Mouse (Mus musculus) limb, embryonic 11.5 days (tissue): Measurements from ENCODE around the gene Arl3. TPM values are rescaled to one million over a fixed set of nuclear protein-coding genes. Genes with fewer than 3 reads are reported as not detected.
A peak's percentile ranks its signal among the peaks of the same experiment; 100 is the strongest.

ENCODE experiments used
- ATAC-seq: fragments of 200-750 bp; cut with Nextera tagmentation; 2 replicates; pipeline ENCODE4 v1.8.0; 2017; ENCODE audit warnings: low read depth; ENCODE audit not compliant: insufficient number of reproducible peaks, low FRiP score, low TSS enrichment
- DNase-seq: peaks from one replicate; pipeline ENCODE4 v3.0.0-alpha.2; 2015; ENCODE audit warnings: low spot score
- H3K27ac ChIP-seq: fragments of 300-500 bp; sonication (generic); replicated peaks from 2 replicates; pipeline ENCODE4 v1.5.1; 2014; ENCODE audit warnings: low read depth, mild to moderate bottlenecking, low read length
- H3K27me3 ChIP-seq: fragments of 300-500 bp; sonication (generic); 2 replicates; pipeline ENCODE4 v1.6.1; 2014; ENCODE audit warnings: mild to moderate bottlenecking, low read length, mixed read lengths; ENCODE audit not compliant: control insufficient read depth, insufficient read depth
- H3K36me3 ChIP-seq: fragments of 300-500 bp; sonication (generic); 2 replicates; pipeline ENCODE4 v1.6.1; 2014; ENCODE audit warnings: mild to moderate bottlenecking, low read length, moderate library complexity, mixed read lengths; ENCODE audit not compliant: control insufficient read depth, insufficient read depth
- H3K4me1 ChIP-seq: fragments of 300-500 bp; sonication (generic); 2 replicates; pipeline ENCODE4 v1.6.1; 2014; ENCODE audit warnings: low read length, mixed read lengths; ENCODE audit not compliant: control insufficient read depth, insufficient read depth
- H3K4me2 ChIP-seq: fragments of 300-500 bp; sonication (generic); 2 replicates; pipeline ENCODE4 v1.6.1; 2014; ENCODE audit warnings: low read depth, mild to moderate bottlenecking, moderate library complexity; ENCODE audit not compliant: severe bottlenecking
- H3K4me3 ChIP-seq: fragments of 300-500 bp; sonication (generic); 2 replicates; pipeline ENCODE4 v1.5.1; 2014; ENCODE audit warnings: low read depth, low read length
- H3K9ac ChIP-seq: fragments of 300-500 bp; sonication (generic); 2 replicates; pipeline ENCODE4 v1.6.1; 2014; ENCODE audit warnings: mild to moderate bottlenecking, low read length
- H3K9me3 ChIP-seq: fragments of 300-500 bp; sonication (generic); 2 replicates; pipeline ENCODE4 v1.6.1; 2016; ENCODE audit warnings: low read length; ENCODE audit not compliant: control insufficient read depth
- WGBS: fragments of 180-500 bp; shearing (Covaris S2); extraction: QIAGEN DNeasy Blood & Tissue Kit; methylation state at CpG from one replicate; pipeline ENCODE4 v1.1.7; 2014; 5-methylcytosine and 5-hydroxymethylcytosine counted together
- polyA plus RNA-seq: library from polyadenylated mRNA; unstranded; fragments of >200 nt; fragmentation: Nextera tagmentation; extraction: Ambion mirVana; gene quantifications from 2 replicates; pipeline ENCODE4 v1.2.1, GENCODE M21; 2014

Gene Arl3
- polyA plus RNA-seq, 1 experiment from 2014 or later: 133 TPM

- no peak for ATAC-seq
- Histone ChIP-seq H3K36me3 (no peaks in the 10 kb centered on the region; the same call in 1 of the 2 replicates), H3K27me3 (no peaks in the 10 kb centered on the region), H3K27ac (0 out of 2 replicates have a peak overlapping the region, but pooled peaks have one; percentile 30), H3K4me2 (no peak overlapping the region), H3K9ac (no peak overlapping the region), H3K4me1 (no peaks in the 10 kb centered on the region), H3K4me3 (no peak overlapping the region), H3K9me3 (no peaks in the 10 kb centered on the region)
- WGBS: 74% methylated on average over 8 of the region's 8 CpGs
- DNase-seq: no peak
These were observed 15.0 kb downstream of the Arl3 start for GRCm38 (mm10) chr19:46558009-46558408.

- no peak for ATAC-seq
- Histone ChIP-seq H3K27ac (no peak overlapping the region), H3K4me1 (no peaks in the 10 kb centered on the region), H3K36me3 (peaks cover 13% of the 10 kb centered on the region; the same call in 1 of the 2 replicates), H3K4me3 (no peak overlapping the region), H3K27me3 (no peaks in the 10 kb centered on the region), H3K9me3 (no peaks in the 10 kb centered on the region), H3K9ac (no peak overlapping the region), H3K4me2 (no peak overlapping the region)
- no peak for DNase-seq
- WGBS: 81% methylated on average over 11 of the region's 11 CpGs
These were observed 19.4 kb downstream of the Arl3 start for GRCm38 (mm10) chr19:46553541-46553955.

- Histone ChIP-seq H3K4me2 (no peak overlapping the region), H3K4me3 (no peak overlapping the region), H3K9ac (no peak overlapping the region), H3K27me3 (no peaks in the 10 kb centered on the region), H3K4me1 (no peaks in the 10 kb centered on the region), H3K27ac (no peak overlapping the region), H3K36me3 (peaks cover 13% of the 10 kb centered on the region; the same call in 1 of the 2 replicates), H3K9me3 (no peaks in the 10 kb centered on the region)
- DNase-seq (no peak), ATAC-seq (no peak)
- WGBS: 87% methylated on average over 3 of the region's 4 CpGs
These were observed 20.5 kb downstream of the Arl3 start for GRCm38 (mm10) chr19:46552496-46552895.

GRCm38 (mm10) chr19:46550385-46550784, 22.6 kb downstream of the Arl3 start:
- 88% methylated on average over 4 of the region's 4 CpGs for WGBS
- Histone ChIP-seq H3K36me3 (peaks cover 13% of the 10 kb centered on the region; the same call in 1 of the 2 replicates), H3K4me2 (no peak overlapping the region), H3K9ac (no peak overlapping the region), H3K27ac (no peak overlapping the region), H3K4me3 (no peak overlapping the region), H3K27me3 (no peaks in the 10 kb centered on the region), H3K4me1 (no peaks in the 10 kb centered on the region), H3K9me3 (no peaks in the 10 kb centered on the region)
- ATAC-seq (no peak), DNase-seq (no peak)

GRCm38 (mm10) chr19:46548110-46548509, 24.9 kb downstream of the Arl3 start:
- Histone ChIP-seq H3K36me3 (peaks cover 13% of the 10 kb centered on the region; the same call in 1 of the 2 replicates), H3K9me3 (no peaks in the 10 kb centered on the region), H3K27ac (no peak overlapping the region), H3K9ac (no peak overlapping the region), H3K4me3 (no peak overlapping the region), H3K27me3 (no peaks in the 10 kb centered on the region), H3K4me2 (no peak overlapping the region), H3K4me1 (no peaks in the 10 kb centered on the region)
- ATAC-seq: no peak
- no peak for DNase-seq
- 91% methylated on average over 10 of the region's 10 CpGs for WGBS

- Histone ChIP-seq H3K9me3 (no peaks in the 10 kb centered on the region), H3K9ac (no peak overlapping the region), H3K36me3 (peaks cover 13% of the 10 kb centered on the region; the same call in 1 of the 2 replicates), H3K4me2 (no peak overlapping the region), H3K4me1 (no peaks in the 10 kb centered on the region), H3K27me3 (no peaks in the 10 kb centered on the region), H3K27ac (no peak overlapping the region), H3K4me3 (no peak overlapping the region)
- DNase-seq (no peak), ATAC-seq (no peak)
- 84% methylated on average over 6 of the region's 6 CpGs for WGBS
These were observed 25.4 kb downstream of the Arl3 start for GRCm38 (mm10) chr19:46547565-46547964.

GRCm38 (mm10) chr19:46542750-46543149, 30.2 kb downstream of the Arl3 start:
- Histone ChIP-seq H3K36me3 (no peaks in the 10 kb centered on the region; the same call in 1 of the 2 replicates), H3K27ac (no peak overlapping the region), H3K27me3 (no peaks in the 10 kb centered on the region), H3K4me1 (no peaks in the 10 kb centered on the region), H3K9ac (no peak overlapping the region), H3K4me2 (no peak overlapping the region), H3K4me3 (no peak overlapping the region), H3K9me3 (no peaks in the 10 kb centered on the region)
- WGBS: 88% methylated on average over 8 of the region's 8 CpGs
- ATAC-seq (no peak), DNase-seq (no peak)

GRCm38 (mm10) chr19:46538213-46538612, 34.8 kb downstream of the Arl3 start:
- no peaks in the 10 kb centered on the region for H3K27me3 ChIP-seq
- 0 out of 2 replicates have a peak, but pooled peaks cover 3% of the 10 kb centered on the region for H3K4me1 ChIP-seq
- no peaks in the 10 kb centered on the region for H3K9me3 ChIP-seq
- DNase-seq (no peak), ATAC-seq (no peak)
- no peak overlapping the region for H3K9ac ChIP-seq
- 83% methylated on average over 6 of the region's 6 CpGs for WGBS
- no peaks in the 10 kb centered on the region; the same call in 1 of the 2 replicates for H3K36me3 ChIP-seq
- no peak overlapping the region for H3K4me2 ChIP-seq
- no peak overlapping the region for H3K4me3 ChIP-seq
- H3K27ac ChIP-seq: no peak overlapping the region

GRCm38 (mm10) chr19:46537357-46537756, 35.6 kb downstream of the Arl3 start:
- Histone ChIP-seq H3K27ac (no peak overlapping the region), H3K27me3 (no peaks in the 10 kb centered on the region), H3K4me1 (peaks cover 12% of the 10 kb centered on the region), H3K36me3 (no peaks in the 10 kb centered on the region; the same call in 1 of the 2 replicates), H3K9me3 (no peaks in the 10 kb centered on the region), H3K4me2 (no peak overlapping the region), H3K9ac (no peak overlapping the region), H3K4me3 (no peak overlapping the region)
- DNase-seq (no peak), ATAC-seq (no peak)
- WGBS: 93% methylated on average over 9 of the region's 9 CpGs
